18 mouse cellular contexts compared by ENCODE assay signal in genomic region chr11:31795084-31795483, GRCm38 (mm10).
"Had no signal": no experiment of that assay in that cellular context is flagged by ENCODE, and none has a peak within 500 bp of the region (broad histone marks: within the 10 kb centered on the region; RNA-seq: fewer than 3 reads in every experiment).

No protein-coding gene starts in this region.

- H3K27me3 ChIP-seq: limb, embryonic 13.5 days; stomach, embryonic 15.5 days had no signal

- H3K9me3 ChIP-seq: limb, embryonic 10.5 days; liver, embryonic 15.5 days; stomach, embryonic 15.5 days had no signal

- H3K4me3 ChIP-seq: limb, embryonic 10.5 days; limb, embryonic 13.5 days; liver, embryonic 12.5 days; liver, embryonic 15.5 days; stomach, embryonic 15.5 days had no signal

- DNase-seq: kidney, adult 18-20 months; kidney, adult 9 months; kidney, postnatal 14 days; kidney, postnatal 4 days; liver; lung, adult 18-20 months; midbrain, embryonic 14.5 days; right cerebral cortex, postnatal 4 days; spleen, adult 18-20 months; thymus, postnatal 25 days had no signal

- H3K27ac ChIP-seq: limb, embryonic 10.5 days; limb, embryonic 13.5 days; stomach, embryonic 15.5 days had no signal

- H3K9ac ChIP-seq: limb, embryonic 13.5 days; liver, embryonic 15.5 days; stomach, embryonic 15.5 days had no signal

- H3K4me1 ChIP-seq: stomach, embryonic 15.5 days had no signal

- H3K4me2 ChIP-seq: limb, embryonic 13.5 days; liver, embryonic 12.5 days; liver, embryonic 15.5 days; midbrain, embryonic 11.5 days; stomach, embryonic 15.5 days had no signal

- ATAC-seq: inflammation-experienced regulatory T-cells, adult 6 months; intestine, embryonic 16.5 days; liver, embryonic 12.5 days had no signal

- H3K36me3 ChIP-seq: limb, embryonic 10.5 days; limb, embryonic 13.5 days; liver, embryonic 12.5 days; liver, embryonic 15.5 days; stomach, embryonic 15.5 days had no signal
